Mouse (Mus musculus) forebrain, postnatal 0 days (tissue): ENCODE results near the gene Rrp7a. TPM values are rescaled to one million over a fixed set of nuclear protein-coding genes. Genes with fewer than 3 reads are reported as not detected.

Experiments
- ATAC-seq: fragments of 200-750 bp; cut with Nextera tagmentation; 2 replicates; pipeline ENCODE4 v1.8.0; 2017; ENCODE audit warnings: mild to moderate bottlenecking, moderate library complexity
- DNase-seq: peaks from one replicate; pipeline ENCODE4 v3.0.0-alpha.2; 2015
- H3K27ac ChIP-seq: fragments of 300-500 bp; sonication (generic); 2 replicates; pipeline ENCODE4 v1.5.1; 2014; ENCODE audit warnings: low read depth, mild to moderate bottlenecking, antibody characterized with exemption, low read length, moderate library complexity, mixed read lengths
- H3K27me3 ChIP-seq: fragments of 300-500 bp; sonication (generic); 2 replicates; pipeline ENCODE4 v1.6.1; 2014; ENCODE audit warnings: mild to moderate bottlenecking, low read length, mixed read lengths; ENCODE audit not compliant: insufficient read depth
- H3K36me3 ChIP-seq: fragments of 300-500 bp; sonication (generic); 2 replicates; pipeline ENCODE4 v1.6.1; 2014; ENCODE audit warnings: mild to moderate bottlenecking, moderate library complexity; ENCODE audit not compliant: insufficient read depth
- H3K4me1 ChIP-seq: fragments of 300-500 bp; sonication (generic); 2 replicates; pipeline ENCODE4 v1.6.1; 2014; ENCODE audit warnings: antibody characterized with exemption; ENCODE audit not compliant: insufficient read depth
- H3K4me2 ChIP-seq: fragments of 300-500 bp; sonication (generic); 2 replicates; pipeline ENCODE4 v1.6.1; 2014; ENCODE audit warnings: low read depth, mild to moderate bottlenecking, moderate library complexity
- H3K4me3 ChIP-seq: fragments of 300-500 bp; sonication (generic); 2 replicates; pipeline ENCODE4 v1.5.1; 2014; ENCODE audit warnings: low read depth, low read length, mixed read lengths
- H3K9ac ChIP-seq: fragments of 300-500 bp; sonication (generic); 2 replicates; pipeline ENCODE4 v1.6.1; 2014; ENCODE audit warnings: mild to moderate bottlenecking
- H3K9me3 ChIP-seq: fragments of 300-500 bp; sonication (generic); 2 replicates; pipeline ENCODE4 v1.6.1; 2016; ENCODE audit warnings: low read length
- CTCF ChIP-seq: sonication (generic); IDR thresholded peaks from 2 replicates; pipeline ENCODE4 v1.5.1; 2016; ENCODE audit warnings: antibody characterized with exemption, control low read depth, low read depth
- WGBS: fragments of 180-500 bp; shearing (Covaris S2); extraction: QIAGEN DNeasy Blood & Tissue Kit; methylation state at CpG from one replicate; pipeline ENCODE4 v1.1.7; 2014; 5-methylcytosine and 5-hydroxymethylcytosine counted together
- polyA plus RNA-seq: library from polyadenylated mRNA; unstranded; fragments of >200 nt; fragmentation: Nextera tagmentation; extraction: Ambion mirVana; gene quantifications from 2 replicates; pipeline ENCODE4 v1.2.1, GENCODE M21; 2015
- total RNA-seq: library from RNA; depleted of rRNA; stranded (reverse); fragments of >200 nt; gene quantifications from 2 replicates; pipeline ENCODE4 v1.2.3, GENCODE M21; 2014; rRNA removed

Rrp7a gene
- total and polyA plus RNA-seq, 2 experiments from 2014 or later = 89.5 to 122 TPM

DNA sequence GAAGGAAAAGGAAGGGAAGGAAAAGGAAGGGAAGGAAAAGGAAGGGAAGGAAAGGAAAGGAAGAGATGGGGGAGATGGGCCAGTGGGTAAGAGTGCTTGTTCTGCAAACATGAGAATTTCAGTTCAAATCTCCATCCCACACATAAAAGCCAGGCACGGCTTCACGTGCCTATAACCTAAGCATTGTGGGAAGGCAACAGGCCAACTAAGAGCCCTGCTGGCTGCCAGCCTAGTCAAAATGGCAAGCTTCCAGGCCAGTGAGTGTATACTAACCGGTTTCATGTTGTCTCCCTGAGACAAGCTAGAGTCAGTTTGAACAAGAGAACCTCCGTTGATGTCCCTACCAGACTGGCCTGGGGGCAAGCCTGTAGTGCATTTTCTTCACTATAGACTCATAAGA is 57.1 kb downstream of the Rrp7a start:
- Histone ChIP-seq H3K4me3 (no peak overlapping the region), H3K9ac (no peak overlapping the region)
- no peak for TF ChIP-seq CTCF

More for the DNA sequence above, 57.1 kb downstream of the Rrp7a start:
- H3K27ac ChIP-seq = no peak overlapping the region
- no peaks in the 10 kb centered on the region for H3K36me3 ChIP-seq
- no peaks in the 10 kb centered on the region; the same call in 1 of the 2 replicates for H3K4me1 ChIP-seq
- peak; percentile 54 for ATAC-seq
- H3K27me3 ChIP-seq = no peaks in the 10 kb centered on the region
- 36% methylated on average over 4 of the region's 4 CpGs for WGBS
- H3K4me2 ChIP-seq = no peak overlapping the region
- no peaks in the 10 kb centered on the region for H3K9me3 ChIP-seq
- peak; percentile 64 for DNase-seq

Other genes with a start within 250 kb of the Rrp7a start
- gene Tcf20, start 134.9 kb downstream of the Rrp7a start, total RNA-seq = 120 and 150 TPM in 2 replicates
- 10.3 and 12.2 TPM in 2 replicates for gene Tcf20, start 134.9 kb downstream of the Rrp7a start, polyA plus RNA-seq
- gene Nfam1, start 89.5 kb downstream of the Rrp7a start, total RNA-seq = 0.69 and 2.9 TPM in 2 replicates
- gene Nfam1, start 89.5 kb downstream of the Rrp7a start, polyA plus RNA-seq = 1.5 and 1.8 TPM in 2 replicates
- 7.2 and 11.9 TPM in 2 replicates for gene Serhl, start 33.3 kb downstream of the Rrp7a start, total RNA-seq
- gene Serhl, start 33.3 kb downstream of the Rrp7a start, polyA plus RNA-seq = 39.1 and 42.6 TPM in 2 replicates
- 86.6 and 100 TPM in 2 replicates for gene Poldip3, start 26.6 kb upstream of the Rrp7a start, total RNA-seq
- gene Poldip3, start 26.6 kb upstream of the Rrp7a start, polyA plus RNA-seq = 95.9 and 103 TPM in 2 replicates
- 81.2 and 92.5 TPM in 2 replicates for gene Cyb5r3, start 49.8 kb upstream of the Rrp7a start, total RNA-seq
- 88.3 and 149 TPM in 2 replicates for gene Cyb5r3, start 49.8 kb upstream of the Rrp7a start, polyA plus RNA-seq
- 3.3 and 11.6 TPM in 2 replicates for gene A4galt, start 129.0 kb upstream of the Rrp7a start, total RNA-seq
- gene A4galt, start 129.0 kb upstream of the Rrp7a start, polyA plus RNA-seq = 3.7 and 4.9 TPM in 2 replicates
- gene Arfgap3, start 227.4 kb upstream of the Rrp7a start, total RNA-seq = 41.0 and 41.2 TPM in 2 replicates
- gene Arfgap3, start 227.4 kb upstream of the Rrp7a start, polyA plus RNA-seq = 32.0 and 33.7 TPM in 2 replicates